ENCODE assay signal across 14 mouse cellular contexts in genomic region chr8:11348622-11349021, GRCm38 (mm10). TPM values are rescaled to one million over a fixed set of nuclear protein-coding genes. Genes with fewer than 3 reads are reported as not detected.
DNase-seq lines count a peak whose midpoint lies in the region; ATAC-seq lines count a peak whose summit lies in the region.
"Had no signal": no experiment of that assay in that cellular context is flagged by ENCODE, and none has a peak within 500 bp of the region (broad histone marks: within the 10 kb centered on the region; RNA-seq: fewer than 3 reads in every experiment).

No protein-coding gene starts in this region.

- no peak overlapping the region for H3K4me3 ChIP-seq in lung, embryonic 16.5 days (ENCODE audit: low read length)
- no peak overlapping the region for H3K4me3 ChIP-seq in heart, embryonic 15.5 days
- H3K4me3 ChIP-seq: erythroblast, embryonic 14.5 days; liver, embryonic 15.5 days; neural tube, embryonic 15.5 days had no signal

- peak overlapping the region; percentile 14 for H3K27ac ChIP-seq in lung, embryonic 16.5 days (ENCODE audit: low read length)
- H3K27ac ChIP-seq in heart, embryonic 15.5 days, result peak overlapping the region; percentile 74
- H3K27ac ChIP-seq: liver, embryonic 15.5 days; neural tube, embryonic 15.5 days had no signal

- no peak overlapping the region for H3K9ac ChIP-seq in lung, embryonic 16.5 days (ENCODE audit: low read length)
- H3K9ac ChIP-seq in heart, embryonic 15.5 days, result no peak overlapping the region
- H3K9ac ChIP-seq: liver, embryonic 15.5 days; neural tube, embryonic 15.5 days had no signal

- peak; percentile 27; the same call in 1 of the 2 replicates for ATAC-seq in lung, embryonic 16.5 days (ENCODE audit: low read depth)
- ATAC-seq in heart, embryonic 15.5 days (replicated peaks; ENCODE audit: insufficient number of reproducible peaks, insufficient read depth, low FRiP score, low read depth), result peak; percentile 52; the same call in 1 of the 2 replicates

- DNase-seq in adrenal gland, postnatal 14 days, result peak; percentile 31
- DNase-seq in adrenal gland, postnatal 4 days (ENCODE audit: low spot score in 2 of 2), result no peak
- no peak for DNase-seq in lung, postnatal 14 days
- DNase-seq in urinary bladder, adult 18-20 months (ENCODE audit: low spot score in 2 of 2), result no peak
- DNase-seq in frontal cortex, postnatal 36 days (ENCODE audit: low spot score in 2 of 2), result no peak
- no peak for DNase-seq in thymus, postnatal 4 days
- DNase-seq: adrenal gland, postnatal 25 days; cerebellum, adult 11 months; midbrain, embryonic 14.5 days had no signal

- no peaks in the 10 kb centered on the region for H3K36me3 ChIP-seq in lung, embryonic 16.5 days (ENCODE audit: control insufficient read depth, insufficient read depth, low read length)
- H3K36me3 ChIP-seq in heart, embryonic 15.5 days, result no peaks in the 10 kb centered on the region
- H3K36me3 ChIP-seq: liver, embryonic 15.5 days; neural tube, embryonic 15.5 days had no signal

- no peaks in the 10 kb centered on the region for H3K27me3 ChIP-seq in lung, embryonic 16.5 days (ENCODE audit: control insufficient read depth, insufficient read depth, low read depth, low read length)
- H3K27me3 ChIP-seq in heart, embryonic 15.5 days, result no peaks in the 10 kb centered on the region
- H3K27me3 ChIP-seq: liver, embryonic 15.5 days; neural tube, embryonic 15.5 days had no signal

- no peak overlapping the region for H3K4me2 ChIP-seq in lung, embryonic 16.5 days (ENCODE audit: low read depth, low read length)
- H3K4me2 ChIP-seq in heart, embryonic 15.5 days, result peak overlapping the region; percentile 36
- H3K4me2 ChIP-seq: liver, embryonic 15.5 days; neural tube, embryonic 15.5 days had no signal

- 61% methylated on average over 11 of the region's 11 CpGs for WGBS in lung, embryonic 16.5 days
- WGBS in heart, embryonic 15.5 days, result 25% methylated on average over 11 of the region's 11 CpGs

- peaks cover 47% of the 10 kb centered on the region for H3K4me1 ChIP-seq in lung, embryonic 16.5 days (replicated peaks; ENCODE audit: control insufficient read depth, insufficient read depth, low read length)
- H3K4me1 ChIP-seq in heart, embryonic 15.5 days (replicated peaks), result peaks cover 60% of the 10 kb centered on the region
- H3K4me1 ChIP-seq: liver, embryonic 15.5 days had no signal

- H3K9me3 ChIP-seq in lung, embryonic 16.5 days (ENCODE audit: control insufficient read depth, low read length), result no peaks in the 10 kb centered on the region
- H3K9me3 ChIP-seq in heart, embryonic 15.5 days (replicated peaks), result no peaks in the 10 kb centered on the region
- H3K9me3 ChIP-seq: liver, embryonic 15.5 days; neural tube, embryonic 15.5 days had no signal

RNA-seq across cellular contexts. Expression of gene Col4a1, which starts 36.0 kb away (rescaled TPM):
- total RNA-seq in adrenal gland, postnatal 14 days (2021), result 574 and 650 TPM in 2 replicates
- 100 to 1,000 TPM; 580 to 619 TPM for total RNA-seq in adrenal gland, postnatal 4 days (2021)
- 368 and 370 TPM in 2 replicates for polyA plus RNA-seq in lung, embryonic 16.5 days (2015; fragmentation: Nextera tagmentation; extraction: Ambion mirVana)
- 191 and 245 TPM in 2 replicates for polyA plus RNA-seq in heart, embryonic 15.5 days (2015; fragmentation: Nextera tagmentation; extraction: Ambion mirVana)

RNA-seq across cellular contexts. Expression of gene Col4a2, which starts 36.0 kb away (rescaled TPM):
- 341 and 356 TPM in 2 replicates for total RNA-seq in adrenal gland, postnatal 14 days (2021)
- 100 to 1,000 TPM; 299 to 331 TPM for total RNA-seq in adrenal gland, postnatal 4 days (2021)
- 113 and 117 TPM in 2 replicates for polyA plus RNA-seq in lung, embryonic 16.5 days (2015; fragmentation: Nextera tagmentation; extraction: Ambion mirVana)
- 89.8 and 106 TPM in 2 replicates for polyA plus RNA-seq in heart, embryonic 15.5 days (2015; fragmentation: Nextera tagmentation; extraction: Ambion mirVana)
